Mouse (Mus musculus): ENCODE results near the gene Prpf4. TPM values are rescaled to one million over a fixed set of nuclear protein-coding genes. Genes with fewer than 3 reads are reported as not detected.

Prpf4 gene
- polyA plus RNA-seq, 1 experiment from 2014 or later: 15.9 TPM

DNA sequence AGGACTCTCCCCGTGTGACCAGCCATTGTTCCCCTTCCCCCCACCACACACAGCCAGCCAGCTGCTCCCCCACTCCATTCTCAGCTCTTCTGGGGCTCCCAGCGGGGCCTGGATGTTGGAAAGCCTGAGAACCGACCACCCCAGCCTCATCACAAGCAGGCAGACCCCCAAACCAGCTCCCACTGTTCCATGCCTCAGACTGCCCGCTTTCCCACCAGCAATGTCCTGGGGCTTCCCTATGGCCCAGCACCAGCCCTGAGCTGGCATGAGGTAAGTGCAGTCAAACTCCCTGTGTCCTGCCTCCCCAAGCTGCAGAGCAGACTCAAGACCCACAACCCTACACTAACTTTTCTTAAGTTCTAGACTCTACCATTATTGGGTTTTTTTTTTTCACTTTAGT lies 2.5 kb upstream of the Prpf4 start:
- H3K4me2 ChIP-seq (ENCODE audit: low read depth, low read length): no peak overlapping the region

DNA sequence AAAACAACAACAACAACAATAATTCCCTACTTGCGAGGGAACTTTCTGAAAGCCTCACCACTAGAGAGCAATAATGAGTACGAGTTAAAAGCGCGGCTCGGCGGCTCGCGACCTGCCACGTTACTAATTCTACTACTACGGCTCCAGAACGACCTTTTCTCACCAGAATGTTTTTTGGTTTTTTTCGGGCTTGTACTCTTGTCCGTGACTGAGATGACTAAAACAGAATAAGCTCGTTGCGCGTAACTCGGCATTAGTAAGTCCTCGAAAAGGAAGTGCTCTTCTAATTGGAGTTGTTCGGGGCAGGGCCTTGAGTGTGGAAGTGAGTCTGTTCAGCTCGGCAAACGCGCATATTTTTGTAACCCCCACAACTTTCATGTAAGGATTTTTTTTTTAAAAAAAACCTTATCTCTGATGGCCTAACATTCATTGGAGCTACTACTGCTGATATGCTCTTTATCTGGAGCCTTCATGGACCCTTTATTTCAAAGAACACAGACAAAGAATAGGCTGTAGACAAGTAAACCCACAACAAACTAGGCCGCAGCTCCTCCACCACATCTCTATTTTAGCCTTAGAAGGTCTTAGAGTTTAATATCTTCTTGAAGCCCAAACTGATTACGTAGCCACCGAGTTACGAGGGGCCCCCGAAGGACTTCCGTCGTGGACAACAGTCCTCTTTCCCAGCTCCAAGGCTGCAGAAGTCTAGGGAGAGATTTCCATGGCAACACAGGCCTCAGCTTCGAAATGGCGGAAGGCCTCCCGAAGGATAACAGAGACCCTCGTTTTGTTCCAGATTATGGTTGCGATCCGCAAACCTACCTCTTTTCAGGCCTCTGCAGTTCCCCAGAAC lies 641 bp upstream of the Prpf4 start:
- Histone ChIP-seq H3K9me3 (ENCODE audit: control insufficient read depth, low read length) (no peaks in the 10 kb centered on the region), H3K27ac (ENCODE audit: low read length) (peak overlapping the region; percentile 86), H3K9ac (ENCODE audit: low read depth, low read length) (peak overlapping the region; percentile 82), H3K4me2 (ENCODE audit: low read depth, low read length) (peak overlapping the region; percentile 49), H3K27me3 (replicated peaks; ENCODE audit: control insufficient read depth, insufficient read depth, low read length) (no peaks in the 10 kb centered on the region), H3K4me3 (ENCODE audit: low read length) (peak overlapping the region; percentile 70), H3K4me1 (ENCODE audit: control insufficient read depth, insufficient read depth, low read length) (peaks cover 18% of the 10 kb centered on the region), H3K36me3 (ENCODE audit: control insufficient read depth, insufficient read depth, low read length) (peaks cover 8% of the 10 kb centered on the region)
- peak; percentile 68 for ATAC-seq
- WGBS: under 1% methylated on average over 35 of the region's 35 CpGs

More for the DNA sequence above, 2.5 kb upstream of the Prpf4 start:
- 86% methylated on average over 4 of the region's 4 CpGs for WGBS
- no peak overlapping the region for H3K27ac ChIP-seq (ENCODE audit: low read length)
- H3K9ac ChIP-seq (ENCODE audit: low read depth, low read length): no peak overlapping the region
- no peak overlapping the region for H3K4me3 ChIP-seq (ENCODE audit: low read length)
- peaks cover 2% of the 10 kb centered on the region; the same call in 1 of the 2 replicates for H3K36me3 ChIP-seq (ENCODE audit: control insufficient read depth, insufficient read depth, low read length)
- no peaks in the 10 kb centered on the region for H3K9me3 ChIP-seq (ENCODE audit: control insufficient read depth, low read length)
- H3K4me1 ChIP-seq (ENCODE audit: control insufficient read depth, insufficient read depth, low read length): peaks cover 18% of the 10 kb centered on the region
- H3K27me3 ChIP-seq (replicated peaks; ENCODE audit: control insufficient read depth, insufficient read depth, low read length): no peaks in the 10 kb centered on the region
- ATAC-seq: no peak

DNA sequence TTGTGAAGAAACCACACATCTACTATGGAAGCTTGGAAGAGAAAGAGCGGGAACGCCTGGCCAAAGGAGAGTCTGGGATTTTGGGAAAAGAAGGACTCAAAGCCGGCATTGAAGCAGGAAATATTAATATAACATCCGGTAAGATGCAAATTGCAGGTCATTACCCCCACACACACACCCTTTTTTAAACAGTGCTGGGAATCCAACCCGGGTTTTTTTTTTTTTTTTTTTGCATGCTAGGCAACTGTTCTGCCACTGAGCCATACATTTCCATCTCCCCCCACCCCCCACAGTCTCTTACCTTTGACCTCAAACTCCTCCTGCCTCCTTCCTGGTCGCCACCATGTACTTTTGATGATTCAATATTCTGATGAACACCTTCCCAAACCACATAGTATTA lies 1.0 kb downstream of the Prpf4 start:
- 22% methylated on average over 6 of the region's 6 CpGs for WGBS

DNA sequence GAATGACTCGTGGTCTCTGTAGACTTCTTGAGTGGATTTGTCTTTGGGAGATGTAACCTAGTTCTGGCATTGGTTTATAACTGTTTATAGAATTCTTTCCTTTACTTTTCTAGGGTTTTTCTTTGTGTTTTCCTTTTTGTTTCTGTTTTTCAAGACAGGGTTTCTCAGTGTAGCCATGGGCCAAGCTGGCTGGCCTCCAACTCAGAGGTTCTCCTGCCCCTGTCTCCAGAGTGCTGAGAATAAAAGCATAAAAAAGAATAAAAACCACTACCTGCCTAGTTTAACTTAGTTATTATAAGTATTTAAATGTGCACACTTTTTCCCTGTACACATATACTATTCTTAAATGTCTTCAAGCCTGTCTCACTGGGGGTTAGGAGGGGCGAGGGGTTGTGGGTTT lies 1.7 kb downstream of the Prpf4 start:
- H3K4me2 ChIP-seq (ENCODE audit: low read depth, low read length): peak overlapping the region; percentile 79; the same call in 1 of the 2 replicates
- H3K36me3 ChIP-seq (ENCODE audit: control insufficient read depth, insufficient read depth, low read length): peaks cover 15% of the 10 kb centered on the region
- no peak overlapping the region for H3K9ac ChIP-seq (ENCODE audit: low read depth, low read length)
- no peak for ATAC-seq
- H3K4me3 ChIP-seq (ENCODE audit: low read length): peak overlapping the region; percentile 70; the same call in 1 of the 2 replicates
- H3K4me1 ChIP-seq (ENCODE audit: control insufficient read depth, insufficient read depth, low read length): peaks cover 18% of the 10 kb centered on the region
- H3K27ac ChIP-seq (ENCODE audit: low read length): no peak overlapping the region
- WGBS: 80% methylated on average over 2 of the region's 2 CpGs
- H3K9me3 ChIP-seq (ENCODE audit: control insufficient read depth, low read length): no peaks in the 10 kb centered on the region
- no peaks in the 10 kb centered on the region for H3K27me3 ChIP-seq (replicated peaks; ENCODE audit: control insufficient read depth, insufficient read depth, low read length)

More for the DNA sequence above, 1.0 kb downstream of the Prpf4 start:
- no peaks in the 10 kb centered on the region for H3K9me3 ChIP-seq (ENCODE audit: control insufficient read depth, low read length)
- H3K4me1 ChIP-seq (ENCODE audit: control insufficient read depth, insufficient read depth, low read length): peaks cover 18% of the 10 kb centered on the region
- H3K36me3 ChIP-seq (ENCODE audit: control insufficient read depth, insufficient read depth, low read length): peaks cover 8% of the 10 kb centered on the region
- H3K4me2 ChIP-seq (ENCODE audit: low read depth, low read length): peak overlapping the region; percentile 79
- H3K27me3 ChIP-seq (replicated peaks; ENCODE audit: control insufficient read depth, insufficient read depth, low read length): no peaks in the 10 kb centered on the region
- peak overlapping the region; percentile 90 for H3K9ac ChIP-seq (ENCODE audit: low read depth, low read length)
- ATAC-seq: no peak
- peak overlapping the region; percentile 88; the same call in 1 of the 2 replicates for H3K27ac ChIP-seq (ENCODE audit: low read length)
- peak overlapping the region; percentile 70 for H3K4me3 ChIP-seq (ENCODE audit: low read length)

DNA sequence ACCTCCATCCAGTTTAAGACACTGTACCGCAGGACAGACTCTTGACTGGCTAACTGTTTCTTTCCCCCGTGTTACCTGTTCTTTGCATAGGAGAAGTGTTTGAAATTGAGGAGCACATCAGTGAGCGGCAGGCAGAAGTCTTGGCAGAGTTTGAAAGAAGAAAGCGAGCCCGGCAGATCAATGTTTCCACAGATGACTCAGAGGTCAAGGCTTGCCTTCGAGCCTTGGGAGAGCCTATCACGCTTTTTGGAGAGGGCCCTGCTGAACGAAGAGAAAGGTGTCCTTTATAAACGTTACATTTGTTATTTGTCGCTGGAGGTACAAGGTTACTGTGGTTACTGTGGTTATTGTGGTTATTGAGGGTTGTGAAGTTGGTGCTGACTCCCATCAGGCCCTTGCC lies 3.0 kb downstream of the Prpf4 start:
- WGBS: 90% methylated on average over 10 of the region's 10 CpGs
- no peak for ATAC-seq
- peaks cover 23% of the 10 kb centered on the region for H3K36me3 ChIP-seq (ENCODE audit: control insufficient read depth, insufficient read depth, low read length)

DNA sequence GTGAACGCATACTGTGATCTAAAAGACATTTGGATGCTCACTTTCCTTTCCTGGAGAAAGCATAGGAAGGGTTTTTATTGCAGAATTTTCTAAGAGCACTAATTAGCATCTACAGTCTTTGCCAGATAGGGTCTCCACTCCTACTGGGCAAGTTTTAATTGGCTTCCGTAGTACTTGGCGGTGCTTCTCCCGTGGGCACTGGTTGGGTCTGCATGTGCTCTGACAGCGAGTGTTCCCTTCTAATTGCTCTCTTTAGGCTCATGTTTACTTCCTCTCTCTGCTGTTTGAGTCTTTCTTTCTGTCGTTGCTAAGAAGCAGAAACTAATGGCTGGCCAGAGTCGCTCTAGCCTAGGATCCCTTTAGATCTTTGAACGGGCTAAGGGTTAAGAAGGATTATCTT lies 9.9 kb downstream of the Prpf4 start:
- Histone ChIP-seq H3K9me3 (ENCODE audit: control insufficient read depth, low read length) (no peaks in the 10 kb centered on the region), H3K36me3 (ENCODE audit: control insufficient read depth, insufficient read depth, low read length) (peaks cover 48% of the 10 kb centered on the region), H3K4me2 (ENCODE audit: low read depth, low read length) (no peak overlapping the region), H3K27ac (ENCODE audit: low read length) (no peak overlapping the region), H3K27me3 (replicated peaks; ENCODE audit: control insufficient read depth, insufficient read depth, low read length) (no peaks in the 10 kb centered on the region), H3K9ac (ENCODE audit: low read depth, low read length) (no peak overlapping the region), H3K4me1 (ENCODE audit: control insufficient read depth, insufficient read depth, low read length) (no peaks in the 10 kb centered on the region), H3K4me3 (ENCODE audit: low read length) (no peak overlapping the region)
- WGBS: 89% methylated on average over 8 of the region's 8 CpGs
- ATAC-seq: no peak

More for the DNA sequence above, 3.0 kb downstream of the Prpf4 start:
- Histone ChIP-seq H3K9ac (ENCODE audit: low read depth, low read length) (no peak overlapping the region), H3K4me1 (ENCODE audit: control insufficient read depth, insufficient read depth, low read length) (peaks cover 15% of the 10 kb centered on the region), H3K27me3 (replicated peaks; ENCODE audit: control insufficient read depth, insufficient read depth, low read length) (no peaks in the 10 kb centered on the region), H3K9me3 (ENCODE audit: control insufficient read depth, low read length) (no peaks in the 10 kb centered on the region), H3K27ac (ENCODE audit: low read length) (no peak overlapping the region), H3K4me2 (ENCODE audit: low read depth, low read length) (no peak overlapping the region), H3K4me3 (ENCODE audit: low read length) (no peak overlapping the region)

DNA sequence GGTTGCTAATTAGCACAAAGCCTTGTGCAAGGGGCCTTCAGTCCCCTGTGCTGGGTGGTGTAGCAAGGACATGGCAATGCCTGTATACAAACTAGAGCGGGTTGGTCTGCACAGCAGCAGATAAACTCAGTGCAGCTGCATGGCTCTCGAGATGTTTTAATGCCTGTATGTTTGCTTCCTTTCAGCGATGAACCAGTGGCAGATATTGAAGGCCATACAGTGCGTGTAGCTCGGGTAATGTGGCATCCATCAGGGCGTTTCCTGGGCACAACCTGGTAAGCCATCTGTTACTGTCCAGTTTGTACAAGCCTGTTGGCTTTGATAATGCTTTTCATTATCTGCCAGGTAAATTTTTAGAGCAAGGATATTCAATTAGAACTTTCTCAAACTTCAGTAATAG lies 10.5 kb downstream of the Prpf4 start:
- no peak for ATAC-seq
- H3K27me3 ChIP-seq (replicated peaks; ENCODE audit: control insufficient read depth, insufficient read depth, low read length): no peaks in the 10 kb centered on the region
- 95% methylated on average over 6 of the region's 6 CpGs for WGBS
- peaks cover 55% of the 10 kb centered on the region for H3K36me3 ChIP-seq (ENCODE audit: control insufficient read depth, insufficient read depth, low read length)
- H3K4me3 ChIP-seq (ENCODE audit: low read length): no peak overlapping the region
- no peak overlapping the region for H3K9ac ChIP-seq (ENCODE audit: low read depth, low read length)
- no peak overlapping the region for H3K4me2 ChIP-seq (ENCODE audit: low read depth, low read length)
- H3K4me1 ChIP-seq (ENCODE audit: control insufficient read depth, insufficient read depth, low read length): no peaks in the 10 kb centered on the region
- no peaks in the 10 kb centered on the region for H3K9me3 ChIP-seq (ENCODE audit: control insufficient read depth, low read length)
- no peak overlapping the region for H3K27ac ChIP-seq (ENCODE audit: low read length)

DNA sequence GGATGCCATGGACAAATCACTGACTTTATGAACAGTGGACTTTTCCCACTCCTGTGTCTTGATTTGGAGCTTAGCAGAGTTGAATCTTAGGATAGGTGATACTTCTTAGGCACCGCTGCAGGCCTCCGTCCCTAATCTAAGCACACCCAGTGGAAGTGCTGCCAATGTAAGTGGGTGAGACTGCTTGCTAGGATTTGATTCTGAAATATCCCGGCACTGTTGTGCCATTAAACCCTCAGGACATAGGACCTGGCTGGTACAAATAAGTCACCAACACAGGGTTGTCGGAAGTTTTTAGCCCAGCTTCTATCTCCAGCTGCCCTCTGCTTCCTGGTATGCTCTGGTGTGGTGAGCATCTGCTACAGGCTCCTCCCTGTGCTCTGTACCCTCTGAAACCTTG lies 17.3 kb downstream of the Prpf4 start:
- H3K27ac ChIP-seq (ENCODE audit: low read length): no peak overlapping the region
- no peaks in the 10 kb centered on the region for H3K9me3 ChIP-seq (ENCODE audit: control insufficient read depth, low read length)
- no peak overlapping the region for H3K4me2 ChIP-seq (ENCODE audit: low read depth, low read length)
- ATAC-seq: no peak
- no peak overlapping the region for H3K4me3 ChIP-seq (ENCODE audit: low read length)
- no peaks in the 10 kb centered on the region for H3K4me1 ChIP-seq (ENCODE audit: control insufficient read depth, insufficient read depth, low read length)
- WGBS: 91% methylated on average over 4 of the region's 4 CpGs
- H3K36me3 ChIP-seq (ENCODE audit: control insufficient read depth, insufficient read depth, low read length): peaks cover 21% of the 10 kb centered on the region
- H3K27me3 ChIP-seq (replicated peaks; ENCODE audit: control insufficient read depth, insufficient read depth, low read length): no peaks in the 10 kb centered on the region
- H3K9ac ChIP-seq (ENCODE audit: low read depth, low read length): no peak overlapping the region

DNA sequence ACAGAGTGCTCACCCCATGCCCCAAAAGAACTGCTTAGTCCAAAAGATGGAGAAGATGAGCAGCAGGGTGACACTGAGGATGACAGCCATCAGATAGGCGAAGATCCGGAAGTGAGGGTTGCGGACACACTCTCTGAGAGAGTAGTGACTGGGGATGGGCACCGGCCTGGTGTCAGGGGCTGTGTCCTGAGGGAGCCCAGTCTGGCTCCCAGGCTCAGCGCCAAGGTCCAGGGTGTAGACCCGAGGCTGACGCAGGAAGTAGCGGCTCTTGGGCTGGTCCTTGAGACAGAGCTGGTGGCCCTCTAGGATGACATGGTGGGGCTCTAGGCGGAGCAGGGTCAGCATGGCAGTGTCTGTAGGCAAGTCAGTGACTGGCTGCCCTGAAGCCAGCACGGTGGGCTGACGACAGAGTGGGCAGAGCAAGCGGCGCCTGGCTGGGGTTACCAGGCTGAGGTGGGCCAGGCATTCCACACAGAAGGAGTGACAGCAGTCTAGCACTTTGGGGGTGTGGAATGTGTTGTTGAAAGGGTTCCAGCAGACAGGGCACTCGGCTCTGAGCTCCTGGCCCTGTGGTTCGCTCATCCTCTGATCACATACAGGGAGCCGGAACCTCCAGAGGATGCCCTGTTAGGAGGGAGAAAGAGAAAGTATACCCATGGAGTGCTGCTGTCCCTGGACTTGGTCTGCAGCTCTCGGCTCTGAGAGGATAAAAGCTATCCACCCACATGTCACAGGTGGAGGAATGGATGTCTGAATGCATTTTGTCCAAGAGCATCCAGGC lies 19.6 kb downstream of the Prpf4 start:
- 71% methylated on average over 17 of the region's 17 CpGs for WGBS
- no peaks in the 10 kb centered on the region for H3K9me3 ChIP-seq (ENCODE audit: control insufficient read depth, low read length)
- H3K9ac ChIP-seq (ENCODE audit: low read depth, low read length): no peak overlapping the region
- H3K4me3 ChIP-seq (ENCODE audit: low read length): no peak overlapping the region
- no peak overlapping the region for H3K4me2 ChIP-seq (ENCODE audit: low read depth, low read length)
- no peak overlapping the region for H3K27ac ChIP-seq (ENCODE audit: low read length)
- no peaks in the 10 kb centered on the region for H3K4me1 ChIP-seq (ENCODE audit: control insufficient read depth, insufficient read depth, low read length)
- H3K27me3 ChIP-seq (replicated peaks; ENCODE audit: control insufficient read depth, insufficient read depth, low read length): no peaks in the 10 kb centered on the region
- H3K36me3 ChIP-seq (ENCODE audit: control insufficient read depth, insufficient read depth, low read length): peaks cover 10% of the 10 kb centered on the region
- ATAC-seq: peak; percentile 18; the same call in 1 of the 2 replicates
